Mouse (Mus musculus) liver, embryonic 11.5 days (tissue): ENCODE data around the gene Olfr640. TPM values are rescaled to one million over a fixed set of nuclear protein-coding genes. Genes with fewer than 3 reads are reported as not detected.

Experiments
- ATAC-seq: fragments of 200-750 bp; cut with Nextera tagmentation; replicated peaks from 2 replicates; pipeline ENCODE4 v1.8.0; 2017; ENCODE audit warnings: moderate number of reproducible peaks, mild to moderate bottlenecking, moderate TSS enrichment, moderate library complexity; ENCODE audit not compliant: low FRiP score
- DNase-seq: peaks from one replicate; pipeline ENCODE4 v3.0.0-alpha.2; 2017; ENCODE audit warnings: low spot score
- H3K27ac ChIP-seq: fragments of 300-500 bp; sonication (generic); 2 replicates; pipeline ENCODE4 v1.5.1; 2014; ENCODE audit warnings: mild to moderate bottlenecking, low read depth, low read length, control low read depth
- H3K27me3 ChIP-seq: fragments of 300-500 bp; sonication (generic); replicated peaks from 2 replicates; pipeline ENCODE4 v1.6.1; 2014; ENCODE audit warnings: low read length, mixed read lengths; ENCODE audit not compliant: control insufficient read depth, insufficient read depth
- H3K36me3 ChIP-seq: fragments of 300-500 bp; sonication (generic); 2 replicates; pipeline ENCODE4 v1.6.1; 2014; ENCODE audit warnings: mild to moderate bottlenecking, low read length, moderate library complexity, mixed read lengths; ENCODE audit not compliant: control insufficient read depth, insufficient read depth
- H3K4me1 ChIP-seq: fragments of 300-500 bp; sonication (generic); replicated peaks from 2 replicates; pipeline ENCODE4 v1.6.1; 2014; ENCODE audit warnings: low read length, mixed read lengths; ENCODE audit not compliant: control insufficient read depth, insufficient read depth
- H3K4me2 ChIP-seq: fragments of 300-500 bp; sonication (generic); 2 replicates; pipeline ENCODE4 v1.6.1; 2014; ENCODE audit warnings: mild to moderate bottlenecking, control low read depth, moderate library complexity
- H3K4me3 ChIP-seq: fragments of 300-500 bp; sonication (generic); 2 replicates; pipeline ENCODE4 v1.5.1; 2014; ENCODE audit warnings: low read depth, low read length, control low read depth
- H3K9ac ChIP-seq: fragments of 300-500 bp; sonication (generic); 2 replicates; pipeline ENCODE4 v1.6.1; 2014; ENCODE audit warnings: low read depth, low read length, control low read depth
- H3K9me3 ChIP-seq: fragments of 300-500 bp; sonication (generic); 2 replicates; pipeline ENCODE4 v1.6.1; 2016; ENCODE audit warnings: low read length, inconsistent platforms, mixed read lengths; ENCODE audit not compliant: control insufficient read depth
- WGBS: fragments of 180-500 bp; shearing (Covaris S2); extraction: QIAGEN DNeasy Blood & Tissue Kit; methylation state at CpG from one replicate; pipeline ENCODE4 v1.1.7; 2014; 5-methylcytosine and 5-hydroxymethylcytosine counted together
- polyA plus RNA-seq: library from polyadenylated mRNA; unstranded; fragments of >200 nt; fragmentation: Nextera tagmentation; extraction: Ambion mirVana; gene quantifications from 2 replicates; pipeline ENCODE4 v1.2.1, GENCODE M21; 2014

Olfr640 gene
- polyA plus RNA-seq, result not detected in 2 replicates

- Histone ChIP-seq H3K9ac (no peak within 1 kb of the TSS), H3K4me2 (no peak within 1 kb of the TSS), H3K4me1 (no peaks in the 10 kb centered on the region), H3K9me3 (no peaks in the 10 kb centered on the region), H3K36me3 (no peaks in the 10 kb centered on the region), H3K27me3 (no peaks in the 10 kb centered on the region), H3K4me3 (no peak within 1 kb of the TSS), H3K27ac (no peak within 1 kb of the TSS)
- no peak for ATAC-seq
- DNase-seq, result no peak
- 73% methylated on average over 6 of the region's 6 CpGs for WGBS
Measured at GRCm38 (mm10) chr7:104025473-104025872, at the start of gene Olfr640. TSS of gene Olfr640 (minus strand) at chr7:104025573.

- Histone ChIP-seq H3K4me1 (no peaks in the 10 kb centered on the region), H3K9ac (no peak within 1 kb of the TSS), H3K4me3 (no peak within 1 kb of the TSS), H3K36me3 (no peaks in the 10 kb centered on the region), H3K27me3 (no peaks in the 10 kb centered on the region), H3K4me2 (no peak within 1 kb of the TSS), H3K27ac (no peak within 1 kb of the TSS), H3K9me3 (no peaks in the 10 kb centered on the region)
- ATAC-seq, result no peak
- WGBS, result 78% methylated on average over 2 of the region's 2 CpGs
- no peak for DNase-seq
Measured at GRCm38 (mm10) chr7:104071769-104072168, 46.4 kb upstream of the Olfr640 start, which contains the start of gene Olfr644. TSS of gene Olfr644 (minus strand) at chr7:104071869.

- H3K4me2 ChIP-seq, result no peak within 1 kb of the TSS
- no peaks in the 10 kb centered on the region for H3K9me3 ChIP-seq
- ATAC-seq, result no peak
- no peaks in the 10 kb centered on the region for H3K4me1 ChIP-seq
- WGBS, result 46% methylated on average over 2 of the region's 2 CpGs
- no peaks in the 10 kb centered on the region for H3K27me3 ChIP-seq
- no peak within 1 kb of the TSS for H3K9ac ChIP-seq
- no peak within 1 kb of the TSS for H3K27ac ChIP-seq
- DNase-seq, result no peak
- H3K4me3 ChIP-seq, result no peak within 1 kb of the TSS
- H3K36me3 ChIP-seq, result no peaks in the 10 kb centered on the region
Measured at GRCm38 (mm10) chr7:104061345-104061744, 36.0 kb upstream of the Olfr640 start, which contains the start of gene 4930516K23Rik. TSS of gene 4930516K23Rik (minus strand) at chr7:104061445.

GRCm38 (mm10) chr7:104059215-104059614, 33.8 kb upstream of the Olfr640 start:
- Histone ChIP-seq H3K9ac (no peak overlapping the region), H3K4me2 (no peak overlapping the region), H3K27me3 (no peaks in the 10 kb centered on the region), H3K4me3 (no peak overlapping the region), H3K36me3 (no peaks in the 10 kb centered on the region), H3K4me1 (no peaks in the 10 kb centered on the region), H3K27ac (no peak overlapping the region), H3K9me3 (no peaks in the 10 kb centered on the region)
- WGBS, result 83% methylated on average over 1 of the region's 1 CpGs
- ATAC-seq (no peak), DNase-seq (no peak)

- Histone ChIP-seq H3K27me3 (no peaks in the 10 kb centered on the region), H3K9ac (no peak within 1 kb of the TSS), H3K36me3 (no peaks in the 10 kb centered on the region), H3K27ac (no peak within 1 kb of the TSS), H3K9me3 (no peaks in the 10 kb centered on the region), H3K4me1 (no peaks in the 10 kb centered on the region), H3K4me2 (no peak within 1 kb of the TSS), H3K4me3 (no peak within 1 kb of the TSS)
- DNase-seq (no peak), ATAC-seq (no peak)
- 64% methylated on average over 1 of the region's 1 CpGs for WGBS
Measured at GRCm38 (mm10) chr7:104052566-104052965, 27.2 kb upstream of the Olfr640 start, which contains the start of gene Olfr642. TSS of gene Olfr642 (minus strand) at chr7:104052666.

- Histone ChIP-seq H3K27me3 (no peaks in the 10 kb centered on the region), H3K36me3 (no peaks in the 10 kb centered on the region), H3K4me2 (no peak overlapping the region), H3K27ac (no peak overlapping the region), H3K9ac (no peak overlapping the region), H3K4me1 (no peaks in the 10 kb centered on the region), H3K4me3 (no peak overlapping the region), H3K9me3 (no peaks in the 10 kb centered on the region)
- DNase-seq, result no peak
- ATAC-seq, result no peak
- 79% methylated on average over 4 of the region's 4 CpGs for WGBS
Measured at GRCm38 (mm10) chr7:104050745-104051144, 25.4 kb upstream of the Olfr640 start.

- DNase-seq, result no peak
- WGBS, result 63% methylated on average over 1 of the region's 1 CpGs
- H3K36me3 ChIP-seq, result no peaks in the 10 kb centered on the region
Measured at GRCm38 (mm10) chr7:104035145-104035544, 9.8 kb upstream of the Olfr640 start, which contains the start of gene Olfr641. TSS of gene Olfr641 (plus strand) at chr7:104035445.

GRCm38 (mm10) chr7:104026978-104027377, 1.6 kb upstream of the Olfr640 start:
- no peak overlapping the region for H3K9ac ChIP-seq
- 81% methylated on average over 3 of the region's 3 CpGs for WGBS
- ATAC-seq (no peak), DNase-seq (no peak)
- no peak overlapping the region for H3K4me3 ChIP-seq
- H3K27ac ChIP-seq, result no peak overlapping the region
- no peaks in the 10 kb centered on the region for H3K27me3 ChIP-seq
- no peaks in the 10 kb centered on the region for H3K4me1 ChIP-seq
- no peak overlapping the region for H3K4me2 ChIP-seq
- no peaks in the 10 kb centered on the region for H3K36me3 ChIP-seq
- H3K9me3 ChIP-seq, result no peaks in the 10 kb centered on the region

More at GRCm38 (mm10) chr7:104035145-104035544, 9.8 kb upstream of the Olfr640 start, which contains the start of gene Olfr641:
- no peaks in the 10 kb centered on the region for H3K4me1 ChIP-seq
- H3K4me3 ChIP-seq, result no peak within 1 kb of the TSS
- no peak within 1 kb of the TSS for H3K9ac ChIP-seq
- ATAC-seq, result no peak
- H3K27ac ChIP-seq, result no peak within 1 kb of the TSS
- no peak within 1 kb of the TSS for H3K4me2 ChIP-seq
- H3K27me3 ChIP-seq, result no peaks in the 10 kb centered on the region
- H3K9me3 ChIP-seq, result no peaks in the 10 kb centered on the region

GRCm38 (mm10) chr7:104021651-104022050, 3.7 kb downstream of the Olfr640 start:
- Histone ChIP-seq H3K9ac (no peak overlapping the region), H3K4me1 (no peaks in the 10 kb centered on the region), H3K9me3 (no peaks in the 10 kb centered on the region), H3K4me3 (no peak overlapping the region), H3K4me2 (no peak overlapping the region), H3K27ac (no peak overlapping the region), H3K27me3 (no peaks in the 10 kb centered on the region), H3K36me3 (no peaks in the 10 kb centered on the region)
- 83% methylated on average over 6 of the region's 6 CpGs for WGBS
- DNase-seq (no peak), ATAC-seq (no peak)
